ENCODE assay signal across 24 mouse cellular contexts in the genomic region with DNA sequence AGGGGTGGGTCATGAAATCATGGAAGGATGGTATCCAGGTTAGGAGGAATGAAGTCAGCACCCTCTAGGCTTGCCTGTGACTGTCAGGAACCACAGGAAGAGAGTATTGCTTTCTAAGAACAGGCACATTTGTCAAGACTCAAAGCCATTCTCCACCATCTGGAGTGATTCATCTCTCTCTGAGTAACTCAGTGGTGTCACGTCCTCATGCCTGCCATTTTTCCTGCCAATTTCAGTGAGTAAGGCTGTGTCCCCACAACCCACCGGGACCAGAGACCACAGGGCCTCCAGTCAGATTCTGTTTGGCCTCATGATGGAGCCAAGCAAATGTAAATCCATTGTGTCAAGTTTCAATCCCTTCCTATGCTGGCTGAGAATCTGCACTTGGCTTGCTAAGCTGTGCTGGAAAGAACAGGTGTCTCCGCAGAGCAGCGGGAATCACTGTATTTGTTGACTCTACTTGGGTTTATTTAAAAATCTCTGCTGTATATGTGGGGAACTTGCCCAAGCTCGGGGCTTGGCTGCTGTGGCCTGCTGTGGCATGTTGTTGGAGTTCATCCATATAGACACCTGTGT.
DNase-seq lines count a peak whose midpoint lies in the region; ATAC-seq lines count a peak whose summit lies in the region.
"Had no signal": no experiment of that assay in that cellular context is flagged by ENCODE, and none has a peak within 500 bp of the region (broad histone marks: within the 10 kb centered on the region; RNA-seq: fewer than 3 reads in every experiment).

No protein-coding gene starts in this region.

- H3K4me3 ChIP-seq in embryonic facial prominence, embryonic 14.5 days (ENCODE audit: low read depth, low read length): no peak overlapping the region
- no peak overlapping the region for H3K4me3 ChIP-seq in embryonic facial prominence, embryonic 10.5 days
- H3K4me3 ChIP-seq: erythroblast, embryonic 14.5 days; forebrain, embryonic 12.5 days; hindbrain, embryonic 12.5 days; midbrain, embryonic 13.5 days; neural tube, embryonic 13.5 days had no signal

- H3K4me1 ChIP-seq in embryonic facial prominence, embryonic 14.5 days (ENCODE audit: control insufficient read depth, insufficient read depth, low read length): no peaks in the 10 kb centered on the region
- no peaks in the 10 kb centered on the region for H3K4me1 ChIP-seq in embryonic facial prominence, embryonic 10.5 days
- H3K4me1 ChIP-seq: forebrain, embryonic 12.5 days; hindbrain, embryonic 12.5 days; midbrain, embryonic 13.5 days; neural tube, embryonic 13.5 days had no signal

- H3K36me3 ChIP-seq in embryonic facial prominence, embryonic 14.5 days (ENCODE audit: control insufficient read depth, insufficient read depth, low read length): no peaks in the 10 kb centered on the region
- no peaks in the 10 kb centered on the region for H3K36me3 ChIP-seq in embryonic facial prominence, embryonic 10.5 days (replicated peaks)
- H3K36me3 ChIP-seq: forebrain, embryonic 12.5 days; hindbrain, embryonic 12.5 days; midbrain, embryonic 13.5 days; neural tube, embryonic 13.5 days had no signal

- H3K9ac ChIP-seq in embryonic facial prominence, embryonic 14.5 days (ENCODE audit: low read depth, low read length): no peak overlapping the region
- H3K9ac ChIP-seq: forebrain, embryonic 12.5 days; hindbrain, embryonic 12.5 days; liver, postnatal 0 days; midbrain, embryonic 13.5 days; neural tube, embryonic 13.5 days had no signal

- H3K4me2 ChIP-seq in embryonic facial prominence, embryonic 14.5 days (ENCODE audit: low read depth, low read length): no peak overlapping the region
- H3K4me2 ChIP-seq: forebrain, embryonic 12.5 days; hindbrain, embryonic 12.5 days; liver, embryonic 11.5 days; midbrain, embryonic 13.5 days; neural tube, embryonic 13.5 days had no signal

- 58% methylated on average over 5 of the region's 5 CpGs for WGBS in embryonic facial prominence, embryonic 14.5 days
- 87% methylated on average over 5 of the region's 5 CpGs for WGBS in embryonic facial prominence, embryonic 10.5 days

- no peaks in the 10 kb centered on the region for H3K27me3 ChIP-seq in embryonic facial prominence, embryonic 14.5 days (replicated peaks; ENCODE audit: control insufficient read depth, insufficient read depth, low read length)
- H3K27me3 ChIP-seq in embryonic facial prominence, embryonic 10.5 days (replicated peaks; ENCODE audit: low read depth, poor library complexity, severe bottlenecking): no peaks in the 10 kb centered on the region
- H3K27me3 ChIP-seq: forebrain, embryonic 12.5 days; hindbrain, embryonic 12.5 days; midbrain, embryonic 13.5 days; neural tube, embryonic 13.5 days had no signal

- peak; percentile 62; the same call in 1 of the 2 replicates for ATAC-seq in embryonic facial prominence, embryonic 14.5 days (ENCODE audit: low read depth)
- ATAC-seq: intestine, postnatal 0 days; liver, postnatal 0 days; lung, postnatal 0 days; midbrain, embryonic 13.5 days had no signal

- H3K27ac ChIP-seq in embryonic facial prominence, embryonic 14.5 days (replicated peaks; ENCODE audit: low read depth, low read length): no peak overlapping the region
- H3K27ac ChIP-seq in embryonic facial prominence, embryonic 10.5 days (replicated peaks): no peak overlapping the region
- H3K27ac ChIP-seq: forebrain, embryonic 12.5 days; hindbrain, embryonic 12.5 days; midbrain, embryonic 13.5 days; neural tube, embryonic 13.5 days had no signal

- intact Hi-C loops in left cerebral cortex, postnatal 25 days (cut with DNase I): no loop called here

- no peaks in the 10 kb centered on the region for H3K9me3 ChIP-seq in embryonic facial prominence, embryonic 14.5 days (ENCODE audit: control insufficient read depth, low read length)
- H3K9me3 ChIP-seq in embryonic facial prominence, embryonic 10.5 days: no peaks in the 10 kb centered on the region
- H3K9me3 ChIP-seq: forebrain, embryonic 12.5 days; hindbrain, embryonic 12.5 days; midbrain, embryonic 13.5 days; neural tube, embryonic 13.5 days had no signal

- DNase-seq in embryonic facial prominence, embryonic 14.5 days (ENCODE audit: low spot score): peak; percentile 76
- DNase-seq in embryonic facial prominence, embryonic 10.5 days (ENCODE audit: low spot score): no peak
- peak; percentile 18 to 65 for DNase-seq in left cerebral cortex, postnatal 25 days (ENCODE audit: low spot score in 2 of 2)
- no peak for DNase-seq in left cerebral cortex, adult 11 months (ENCODE audit: low spot score)
- peak; percentile 1 for DNase-seq in NIH3T3 (ENCODE audit: low read depth)
- DNase-seq in layer of hippocampus, postnatal 36 days: peak; percentile 34 to 44
- DNase-seq in natural killer cell, adult 2 months (ENCODE audit: low spot score in 2 of 2): no peak
- DNase-seq in cerebellum, adult 9-11 months: no peak
- DNase-seq: adrenal gland, postnatal 36 days; cerebellum, adult 11 months; cerebellum, postnatal 10 days; kidney, postnatal 25 days; liver, postnatal 0 days; retina, postnatal 1 day; thymus, adult 2 months; thymus, postnatal 4 days had no signal

Comparison
In these comparisons a context has a peak if more than half of its experiments do, and no peak if none do; other contexts are left out.
1. DNase-seq: peak in embryonic facial prominence, embryonic 14.5 days (single experiment), left cerebral cortex, postnatal 25 days (2 of 2), NIH3T3 (single experiment) and layer of hippocampus, postnatal 36 days (2 of 2); none in embryonic facial prominence, embryonic 10.5 days (single experiment), left cerebral cortex, adult 11 months (single experiment), natural killer cell, adult 2 months (0 of 2) and cerebellum, adult 9-11 months (single experiment).